Mouse (Mus musculus): Measurements from ENCODE around the gene Lamb3. TPM values are rescaled to one million over a fixed set of nuclear protein-coding genes. Genes with fewer than 3 reads are reported as not detected.
"Not testable (repeated sequence)": the region's sequence is repeated elsewhere in the genome, so short reads cannot be mapped to it uniquely, and the experiment has no call there.

The Lamb3 gene
- total RNA-seq, 2 experiments from 2014 or later, result not detected

DNA sequence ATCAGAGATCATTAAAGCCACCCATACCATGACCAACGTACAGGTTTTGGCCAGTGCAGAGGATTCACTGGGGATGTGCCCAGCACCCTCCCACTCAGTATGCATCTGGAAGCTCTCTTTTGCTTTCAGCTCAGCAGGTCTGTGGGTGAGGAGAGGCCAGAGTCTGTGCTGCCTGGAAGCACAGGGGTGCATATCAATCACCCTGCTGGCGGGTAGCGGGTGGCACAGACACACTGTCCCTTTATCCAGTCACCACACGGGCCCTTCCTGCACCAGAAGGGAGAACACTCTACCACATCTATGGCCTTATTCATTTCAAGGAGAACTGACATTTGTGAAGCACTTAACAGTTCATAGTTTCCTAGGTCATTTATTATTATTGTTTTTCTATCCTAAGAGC, 30.9 kb downstream of the Lamb3 start:
- ATAC-seq (replicated peaks; ENCODE audit: low FRiP score, low TSS enrichment, poor library complexity, severe bottlenecking), result 0 out of 2 replicates have a peak, but pooled peaks have one; percentile 34

DNA sequence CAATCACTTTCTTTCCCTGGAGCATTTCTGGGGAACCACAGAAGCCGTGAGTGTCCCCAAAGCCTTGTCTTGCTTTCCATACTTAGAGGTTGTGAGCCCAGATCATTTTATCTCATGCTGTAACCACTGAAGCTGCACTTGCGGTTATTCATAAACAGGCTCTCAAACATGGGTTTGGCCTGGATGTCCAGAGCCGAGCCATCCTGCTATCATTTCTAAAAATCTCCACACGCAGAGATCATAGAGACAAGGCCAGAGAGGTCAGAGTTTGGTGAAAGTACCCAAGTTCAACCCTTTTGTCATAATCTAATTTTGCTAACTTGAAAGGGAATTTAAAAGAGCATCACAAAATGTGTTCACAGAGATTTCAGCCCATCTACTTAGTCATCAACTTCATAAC, 33.9 kb downstream of the Lamb3 start:
- no peak for ATAC-seq (replicated peaks; ENCODE audit: low FRiP score, low TSS enrichment, poor library complexity, severe bottlenecking)

DNA sequence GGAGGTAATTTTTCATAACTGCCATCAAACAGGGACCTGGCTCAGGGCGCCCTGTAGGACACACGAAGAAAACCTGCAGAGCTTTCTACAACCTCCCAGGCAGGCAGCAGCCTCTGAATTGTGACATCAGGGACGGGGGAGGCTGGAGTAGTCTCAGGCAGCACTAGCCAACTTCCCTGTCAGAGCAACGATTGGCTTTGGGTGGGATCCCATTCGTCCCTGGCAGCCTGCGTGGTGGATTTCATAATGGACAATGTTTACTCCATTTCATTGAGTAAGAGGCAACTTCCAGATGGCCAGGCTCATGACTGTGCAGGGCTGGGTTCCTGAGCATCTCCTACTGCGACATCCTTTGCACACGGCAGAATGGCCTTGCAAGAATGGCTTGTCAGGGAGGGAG, 34.7 kb downstream of the Lamb3 start:
- ATAC-seq (replicated peaks; ENCODE audit: low FRiP score, low TSS enrichment, poor library complexity, severe bottlenecking), result no peak

DNA sequence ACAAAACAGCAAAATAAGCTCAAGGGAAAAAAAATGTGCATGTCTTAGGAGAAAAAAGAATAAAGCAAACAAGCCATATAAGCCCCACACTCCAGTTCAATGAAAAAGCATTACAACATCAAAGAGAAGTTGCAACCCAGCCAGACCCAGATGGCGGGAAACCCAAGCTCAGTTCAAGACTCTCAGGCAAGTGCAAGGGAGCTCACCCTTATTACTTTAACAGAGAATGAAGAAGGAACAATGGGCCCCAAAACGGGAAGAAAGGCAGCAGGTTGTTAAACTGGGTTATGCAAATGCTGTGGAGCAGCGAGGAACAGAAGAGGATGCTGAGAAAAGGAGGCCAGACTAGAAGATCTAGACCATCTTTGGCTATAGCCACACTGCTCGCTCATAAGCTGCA, 35.4 kb downstream of the Lamb3 start:
- ATAC-seq (replicated peaks; ENCODE audit: low FRiP score, low TSS enrichment, poor library complexity, severe bottlenecking), result no peak

DNA sequence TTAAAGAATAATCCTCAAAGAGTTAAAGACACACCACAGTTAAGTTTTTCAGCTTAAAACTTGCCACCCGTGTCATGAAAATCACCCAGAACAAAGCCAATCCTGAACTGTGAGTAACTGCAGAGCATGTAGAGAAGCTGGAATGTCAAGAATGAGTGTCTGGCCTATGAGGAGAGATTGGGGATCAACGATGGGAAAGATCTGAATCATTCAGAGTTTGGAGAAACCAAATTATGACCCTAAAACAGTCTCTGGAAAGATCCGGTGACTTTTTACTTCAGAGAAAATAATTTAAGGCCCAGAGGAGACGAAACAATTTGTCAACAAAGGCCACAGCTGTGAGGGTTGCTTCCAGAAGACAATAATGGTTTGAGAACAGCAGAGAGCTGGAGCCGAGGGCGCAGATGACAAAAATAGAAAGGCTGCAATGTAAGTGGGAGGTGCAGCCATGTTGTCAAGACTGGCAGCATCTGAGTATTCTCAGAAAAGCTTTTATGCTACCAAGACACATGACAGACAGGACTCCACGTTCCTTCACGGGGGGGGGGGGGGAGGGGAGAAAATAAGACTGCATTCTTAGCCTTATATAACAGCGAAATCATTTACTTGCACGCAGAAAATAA, 36.2 kb downstream of the Lamb3 start:
- ATAC-seq (replicated peaks; ENCODE audit: low FRiP score, low TSS enrichment, poor library complexity, severe bottlenecking), result no peak

DNA sequence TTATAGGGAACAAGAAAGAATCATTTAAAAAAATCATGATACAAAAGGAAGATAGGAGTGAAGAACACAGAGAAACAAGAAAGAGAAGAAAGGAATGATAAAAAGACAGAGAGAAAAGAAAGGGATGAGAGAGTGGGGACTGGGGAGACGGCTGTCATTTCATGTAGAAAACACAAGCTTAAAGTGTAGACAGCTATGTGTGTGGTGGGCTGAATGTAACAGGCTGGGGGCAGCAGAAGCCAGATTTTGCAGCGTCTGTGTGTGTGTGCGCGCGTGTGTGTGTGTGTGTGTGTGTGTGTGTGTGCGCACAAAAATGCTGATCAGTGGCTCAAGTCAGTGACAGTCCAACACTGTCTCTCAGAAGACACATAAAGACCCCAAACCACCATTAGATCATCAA, 36.7 kb downstream of the Lamb3 start:
- no peak for ATAC-seq (replicated peaks; ENCODE audit: low FRiP score, low TSS enrichment, poor library complexity, severe bottlenecking)

DNA sequence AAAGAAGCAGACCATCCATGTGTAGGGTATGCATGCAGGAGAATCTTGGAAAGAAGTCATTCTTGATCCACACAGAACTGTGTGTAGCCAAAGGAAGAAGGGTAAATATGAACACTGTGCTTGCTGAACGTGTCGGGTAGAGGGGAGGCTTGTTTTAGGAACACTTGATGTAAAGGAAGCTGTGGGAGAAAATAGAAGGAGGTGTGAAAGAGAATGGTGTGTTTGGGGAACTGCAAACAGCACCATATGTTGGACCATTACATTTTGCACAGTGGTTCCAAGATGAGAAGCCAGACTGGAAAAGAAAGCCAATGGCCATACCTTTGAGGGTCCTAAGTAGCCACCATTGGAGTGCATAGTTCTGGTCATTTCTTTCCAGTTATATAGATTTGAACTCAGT, 42.5 kb downstream of the Lamb3 start:
- no peak for ATAC-seq (replicated peaks; ENCODE audit: low FRiP score, low TSS enrichment, poor library complexity, severe bottlenecking)

DNA sequence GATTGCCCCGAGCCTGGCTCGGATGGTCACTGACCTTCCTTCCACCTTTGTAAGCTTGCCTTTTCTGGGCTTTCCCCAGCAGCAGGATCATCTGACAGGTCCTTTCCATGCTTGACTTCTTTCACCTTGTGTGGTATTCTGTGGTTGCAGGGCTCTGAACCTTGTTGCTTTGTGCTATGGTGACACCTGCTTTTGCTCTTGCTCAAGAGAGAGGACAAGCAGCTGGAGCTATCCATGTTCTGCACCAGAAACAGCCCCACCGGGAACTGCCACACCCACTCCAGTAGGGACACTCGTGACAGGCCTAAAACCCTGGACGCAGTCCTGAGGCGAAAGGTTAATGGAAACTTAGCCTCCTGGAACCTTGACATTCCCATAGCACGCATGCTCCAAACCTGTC, 43.9 kb downstream of the Lamb3 start:
- no peak for ATAC-seq (replicated peaks; ENCODE audit: low FRiP score, low TSS enrichment, poor library complexity, severe bottlenecking)

DNA sequence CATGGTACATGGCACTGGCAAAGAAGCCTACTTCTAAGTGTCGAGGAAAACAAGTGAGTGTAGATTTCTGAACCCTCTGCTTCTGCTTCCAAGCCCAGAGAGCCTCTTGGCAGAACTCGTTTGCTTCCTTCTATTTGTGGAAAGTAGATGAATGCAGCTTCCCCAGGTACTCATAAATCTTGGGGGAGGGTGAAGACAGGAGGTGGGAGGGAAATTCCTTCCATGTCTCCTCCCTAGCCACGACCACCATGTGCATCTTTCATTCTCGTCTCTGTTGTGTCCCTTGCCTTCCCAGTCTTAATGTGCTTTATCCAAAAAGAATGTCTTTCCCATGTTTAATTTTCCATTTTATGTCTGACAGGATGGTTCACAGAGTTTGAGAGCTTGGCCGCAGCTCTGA, 45.1 kb downstream of the Lamb3 start:
- no peak for ATAC-seq (replicated peaks; ENCODE audit: low FRiP score, low TSS enrichment, poor library complexity, severe bottlenecking)

DNA sequence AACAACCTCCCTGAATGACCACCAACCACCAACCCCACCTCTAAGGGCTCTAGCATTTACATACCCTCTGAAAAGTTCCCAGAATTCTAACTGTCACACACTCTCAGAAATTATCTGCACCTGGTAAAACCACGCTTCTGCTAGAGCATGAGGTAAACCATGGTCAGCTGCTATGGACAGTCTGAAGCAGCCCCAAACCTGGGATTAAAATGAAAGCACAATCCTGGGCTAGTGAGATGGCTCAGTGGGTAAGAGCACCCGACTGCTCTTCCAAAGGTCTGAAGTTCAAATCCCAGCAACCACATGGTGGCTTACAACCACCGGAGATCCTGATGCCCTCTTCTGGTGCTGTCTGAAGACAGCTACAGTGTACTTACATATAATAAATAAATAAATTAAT, 46.4 kb downstream of the Lamb3 start:
- ATAC-seq (replicated peaks; ENCODE audit: low FRiP score, low TSS enrichment, poor library complexity, severe bottlenecking), result not testable (repeated sequence)

DNA sequence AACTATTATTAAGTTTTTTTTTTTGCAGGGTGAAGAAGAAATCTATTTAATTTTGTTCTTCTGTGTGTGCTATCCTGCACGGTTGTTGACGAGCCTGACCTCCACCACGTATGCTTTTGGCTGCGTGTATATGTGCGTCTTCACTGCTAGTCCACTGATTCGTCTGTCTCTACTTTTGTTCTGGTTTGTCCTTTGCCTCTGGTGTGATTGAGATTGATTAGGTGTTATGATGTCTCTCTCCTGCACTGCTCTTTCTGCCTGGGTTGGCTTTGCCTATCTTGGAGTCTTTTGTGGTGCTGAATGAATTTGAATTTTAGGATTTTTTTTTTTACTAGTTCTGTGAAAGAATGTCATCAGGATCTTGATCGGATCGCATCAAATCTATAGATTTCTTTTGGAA, 47.5 kb downstream of the Lamb3 start:
- ATAC-seq (replicated peaks; ENCODE audit: low FRiP score, low TSS enrichment, poor library complexity, severe bottlenecking), result no peak

DNA sequence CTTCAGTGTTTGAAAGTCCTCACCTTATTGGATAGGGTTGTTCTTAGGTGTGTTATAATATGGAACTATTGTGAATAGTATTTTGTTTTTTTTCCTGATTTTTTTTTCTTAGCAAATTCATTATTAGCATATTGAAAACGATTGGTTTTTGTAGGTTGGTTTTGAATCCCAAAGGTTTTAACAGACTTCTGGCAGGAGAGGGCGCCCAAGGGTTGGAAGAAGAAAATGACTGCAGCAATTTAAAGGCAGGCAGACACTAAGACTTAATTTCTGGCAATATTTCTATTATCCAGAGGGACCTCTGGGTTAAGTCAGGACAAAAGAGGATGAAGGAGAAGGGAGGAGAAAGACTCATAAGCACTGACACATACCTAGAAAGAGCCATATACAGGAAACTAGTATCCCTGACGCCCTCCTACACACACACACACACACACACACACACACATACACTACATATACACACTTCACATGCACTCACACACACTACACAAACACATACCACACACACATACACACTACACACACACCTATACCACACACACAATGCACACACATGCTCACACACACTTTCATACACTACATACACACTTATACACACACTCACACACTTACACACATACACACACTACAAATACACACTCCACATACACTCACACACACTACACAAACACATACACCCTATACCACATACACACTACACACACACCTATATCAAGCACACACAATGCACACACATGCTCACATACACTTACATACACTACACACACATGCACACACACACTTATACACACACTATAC, 48.2 kb downstream of the Lamb3 start:
- ATAC-seq (replicated peaks; ENCODE audit: low FRiP score, low TSS enrichment, poor library complexity, severe bottlenecking), result 0 out of 2 replicates have a peak, but pooled peaks have one; percentile 57

DNA sequence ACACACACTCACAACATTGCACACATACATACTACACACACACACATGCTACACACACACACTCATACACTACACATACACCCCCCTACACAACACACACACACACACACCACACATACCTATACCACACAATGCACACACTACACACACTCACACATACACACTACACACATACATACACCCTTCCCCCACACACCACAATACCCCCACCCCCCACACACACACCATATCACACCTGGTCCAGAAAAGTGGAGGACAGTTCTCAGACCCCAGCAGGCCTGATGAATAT, 48.7 kb downstream of the Lamb3 start:
- ATAC-seq (replicated peaks; ENCODE audit: low FRiP score, low TSS enrichment, poor library complexity, severe bottlenecking), result no peak

DNA sequence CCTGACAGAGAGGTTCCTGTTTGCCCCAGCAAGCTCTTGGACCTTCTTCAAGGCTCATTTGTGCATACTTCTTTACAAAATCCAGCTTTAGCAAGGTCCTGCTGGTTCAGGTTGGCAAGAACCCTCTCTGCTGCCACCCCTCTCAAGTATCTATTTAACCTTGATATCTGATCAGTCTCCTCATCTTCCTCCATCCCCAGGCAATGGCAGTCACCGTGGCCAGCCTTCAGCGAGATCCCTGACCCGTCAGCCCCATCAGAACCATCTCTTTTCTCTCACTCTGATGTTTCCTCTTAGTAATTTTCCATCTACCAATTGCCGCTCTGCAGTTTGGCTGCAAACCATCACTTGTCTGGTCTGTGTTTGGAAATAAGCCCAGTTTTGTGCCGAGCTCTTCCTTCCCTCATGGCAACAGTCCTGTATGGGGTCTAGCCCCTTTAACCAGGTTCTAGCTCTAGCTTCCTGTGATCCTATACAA, 49.2 kb downstream of the Lamb3 start:
- no peak for ATAC-seq (replicated peaks; ENCODE audit: low FRiP score, low TSS enrichment, poor library complexity, severe bottlenecking)

DNA sequence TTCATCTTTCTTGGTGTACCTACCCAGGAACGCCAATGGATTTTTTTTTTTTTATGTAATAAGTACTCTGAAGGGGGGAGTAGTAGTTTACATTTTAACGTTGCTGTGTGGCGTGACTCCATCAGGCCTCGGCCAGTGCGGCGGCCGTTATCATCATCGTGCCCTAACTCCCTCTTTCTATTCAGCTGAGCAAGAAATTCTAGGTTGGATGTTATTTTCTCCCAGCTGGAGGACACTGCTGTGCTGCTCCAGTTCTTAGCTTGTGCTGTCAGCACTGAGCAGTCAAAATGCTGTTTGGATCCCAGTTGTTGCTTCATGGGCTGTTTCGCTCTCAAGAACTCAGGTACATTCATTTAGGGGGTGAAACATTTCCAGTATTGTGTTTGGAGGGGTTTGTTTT, 52.1 kb downstream of the Lamb3 start:
- ATAC-seq (replicated peaks; ENCODE audit: low FRiP score, low TSS enrichment, poor library complexity, severe bottlenecking), result no peak

DNA sequence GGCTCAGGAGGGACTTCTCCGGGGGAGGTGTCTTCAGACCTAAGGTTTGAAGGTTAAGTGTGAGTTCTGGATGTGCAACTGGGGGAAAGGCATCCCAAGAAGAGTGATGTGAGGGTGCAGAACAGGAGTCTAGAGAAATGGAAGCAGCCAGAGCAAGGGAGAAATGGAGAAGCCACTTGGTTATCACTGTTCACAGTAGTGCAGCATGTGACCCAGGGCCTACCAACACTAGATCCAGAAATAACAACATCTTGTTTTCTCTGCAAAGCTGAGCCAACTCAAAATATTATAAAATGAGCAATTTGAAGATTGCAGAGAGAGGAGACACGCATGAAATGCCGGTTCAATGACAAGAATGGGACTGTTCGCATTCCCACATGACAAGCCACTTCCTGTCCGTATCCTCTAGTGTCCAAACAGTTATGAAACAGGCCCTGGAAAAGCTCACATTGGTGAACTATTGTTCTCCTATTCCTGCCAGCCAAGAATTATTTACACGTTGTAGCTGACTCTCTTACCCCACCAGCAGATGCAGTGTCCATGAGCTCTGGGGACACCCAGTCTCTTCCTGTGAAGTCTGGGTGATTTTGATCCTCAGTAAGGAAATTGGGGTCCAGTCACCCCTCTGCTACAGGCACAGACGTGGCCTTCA, 54.5 kb downstream of the Lamb3 start:
- ATAC-seq (replicated peaks; ENCODE audit: low FRiP score, low TSS enrichment, poor library complexity, severe bottlenecking), result no peak

DNA sequence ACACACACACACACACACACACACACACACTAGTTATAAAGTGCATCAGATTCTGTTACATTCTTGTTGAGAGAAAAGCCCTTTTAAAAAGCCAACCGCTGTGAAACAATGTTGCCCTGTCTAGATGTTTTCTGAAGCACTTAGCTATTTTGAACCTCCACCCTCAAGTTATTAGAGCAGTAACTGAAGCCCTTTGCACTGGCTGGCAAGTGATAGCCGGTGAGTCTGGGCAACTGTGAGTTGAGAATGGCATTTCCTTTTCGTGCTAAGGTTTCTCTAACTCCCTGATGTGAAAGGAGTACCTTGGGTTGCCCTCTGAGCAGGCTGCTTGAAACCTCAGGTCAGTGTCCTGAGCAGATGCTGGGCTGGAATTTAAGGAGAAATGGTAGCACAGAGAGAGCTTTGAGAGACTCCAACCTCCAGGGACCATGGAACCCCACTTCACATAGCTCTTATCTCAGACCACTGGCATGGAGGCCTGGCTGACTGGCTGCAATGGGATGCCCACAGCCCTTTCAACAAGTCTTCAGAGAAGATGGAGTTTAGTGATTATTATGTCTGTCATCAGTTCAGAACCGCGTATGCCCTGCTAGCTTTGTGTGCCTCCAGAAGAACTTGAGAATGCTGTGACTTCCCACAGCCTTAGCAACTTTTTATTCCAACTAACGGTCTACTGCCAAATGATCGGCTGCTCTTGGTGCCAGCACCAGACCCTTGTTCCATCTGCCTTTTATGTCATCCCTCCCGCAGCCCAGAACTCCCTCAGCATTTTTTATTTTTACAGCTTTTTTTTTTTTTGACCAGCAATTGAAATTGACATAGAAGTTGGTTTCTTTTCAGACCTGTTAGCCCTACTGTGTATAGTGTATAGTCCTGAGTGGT, 55.8 kb downstream of the Lamb3 start:
- ATAC-seq (replicated peaks; ENCODE audit: low FRiP score, low TSS enrichment, poor library complexity, severe bottlenecking), result peak; percentile 40

DNA sequence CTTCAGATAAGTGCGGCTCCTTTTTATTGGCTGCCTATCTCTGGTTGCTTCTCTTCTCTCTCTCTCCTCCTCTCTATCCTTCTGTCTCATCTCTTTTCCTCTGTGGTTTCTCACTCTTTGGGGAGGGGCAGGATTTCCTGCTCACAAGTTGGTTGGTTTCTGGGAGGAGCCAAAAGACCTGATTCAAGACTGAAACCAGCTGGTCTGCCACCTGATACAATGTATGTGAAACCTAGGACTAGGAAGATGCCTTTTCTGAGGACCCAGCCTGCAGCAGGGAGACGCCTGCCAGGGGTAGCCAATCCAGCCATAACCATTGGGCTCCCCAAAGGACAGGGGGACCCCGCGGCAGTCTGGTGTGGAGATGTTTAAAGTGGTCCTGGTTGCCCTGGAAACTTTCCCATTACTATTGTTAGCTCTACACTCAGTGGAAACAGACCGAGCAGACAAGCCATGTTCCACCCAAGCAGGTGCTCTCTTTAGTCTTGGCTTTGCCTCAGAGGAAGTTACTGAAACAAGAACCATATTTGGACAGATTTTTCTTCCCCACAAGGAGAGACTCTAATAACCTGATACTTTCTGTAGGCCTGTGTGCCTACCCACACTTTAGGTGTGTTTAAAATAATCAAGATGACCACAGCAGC, 56.6 kb downstream of the Lamb3 start, which contains the start of gene Hsd11b1:
TSS of gene Hsd11b1 (minus strand) at position 121 of the 644 bp plus-strand sequence.
- ATAC-seq (replicated peaks; ENCODE audit: low FRiP score, low TSS enrichment, poor library complexity, severe bottlenecking), result peak; percentile 52; the same call in 1 of the 2 replicates

DNA sequence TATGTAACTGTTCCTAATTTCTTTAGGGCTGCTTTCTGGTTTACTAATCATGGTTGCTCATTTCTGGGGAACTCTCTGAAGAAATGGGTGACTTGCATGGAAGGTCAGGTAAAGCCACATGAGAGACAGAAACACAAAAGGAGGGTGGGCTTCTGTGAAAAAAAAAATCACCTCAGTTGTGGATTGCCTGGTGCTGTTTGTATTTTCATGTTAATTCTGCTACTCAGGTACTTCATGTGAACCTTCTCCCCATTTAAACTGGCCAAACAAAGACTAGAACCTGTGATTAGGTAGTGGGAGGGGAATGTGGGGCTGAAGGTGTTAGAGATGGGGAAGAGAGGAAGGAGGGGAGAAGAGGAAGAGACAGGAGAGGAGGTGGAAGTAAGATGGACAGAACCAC, 58.2 kb downstream of the Lamb3 start:
- ATAC-seq (replicated peaks; ENCODE audit: low FRiP score, low TSS enrichment, poor library complexity, severe bottlenecking), result no peak
